Mouse (Mus musculus) heart, embryonic 14.5 days (tissue): ENCODE data around the gene Arhgap10. TPM values are rescaled to one million over a fixed set of nuclear protein-coding genes. Genes with fewer than 3 reads are reported as not detected.

Source experiments
- ATAC-seq: fragments of 200-750 bp; cut with Nextera tagmentation; 2 replicates; pipeline ENCODE4 v1.8.0; 2017; ENCODE audit warnings: low read depth, moderate TSS enrichment; ENCODE audit not compliant: insufficient number of reproducible peaks, insufficient read depth, low FRiP score
- H3K27ac ChIP-seq, 2 experiments: fragments of 200-500 bp in 1 of 2; fragments of 300-500 bp in 1 of 2; sonication (generic) in 1 of 2; replicated peaks in 1 of 2; 2 replicates each; pipeline ENCODE4 v1.5.1; 2012 to 2014; ENCODE audit warnings: low read depth in 2 of 2, low read length in 2 of 2, control low read depth in 1 of 2, mild to moderate bottlenecking in 1 of 2, mixed read lengths in 1 of 2; ENCODE audit not compliant: control insufficient read depth in 1 of 2, insufficient read depth in 1 of 2
- H3K27me3 ChIP-seq: fragments of 300-500 bp; sonication (generic); 2 replicates; pipeline ENCODE4 v1.6.1; 2014; ENCODE audit warnings: mild to moderate bottlenecking, low read length, control low read depth; ENCODE audit not compliant: control insufficient read depth, insufficient read depth
- H3K36me3 ChIP-seq: fragments of 300-500 bp; sonication (generic); 2 replicates; pipeline ENCODE4 v1.6.1; 2014; ENCODE audit warnings: mild to moderate bottlenecking, control low read depth, low read length, mixed read lengths; ENCODE audit not compliant: control insufficient read depth, insufficient read depth
- H3K4me1 ChIP-seq, 2 experiments: fragments of 200-500 bp in 1 of 2; fragments of 300-500 bp in 1 of 2; sonication (generic) in 1 of 2; 2 replicates each; pipeline ENCODE4 v1.6.1; 2012 to 2014; ENCODE audit warnings: low read length in 2 of 2, control low read depth in 1 of 2, mixed read lengths in 1 of 2; ENCODE audit not compliant: control insufficient read depth in 2 of 2, insufficient read depth in 2 of 2
- H3K4me2 ChIP-seq: fragments of 300-500 bp; sonication (generic); 2 replicates; pipeline ENCODE4 v1.6.1; 2014; ENCODE audit warnings: mild to moderate bottlenecking, low read length
- H3K4me3 ChIP-seq, 2 experiments: fragments of 200-500 bp in 1 of 2; fragments of 300-500 bp in 1 of 2; sonication (generic) in 1 of 2; 2 replicates each; pipeline ENCODE4 v1.5.1; 2012 to 2014; ENCODE audit warnings: low read length in 2 of 2, mild to moderate bottlenecking in 2 of 2, control low read depth in 1 of 2, low read depth in 1 of 2, moderate library complexity in 1 of 2; ENCODE audit not compliant: control insufficient read depth in 1 of 2, insufficient read depth in 1 of 2
- H3K9ac ChIP-seq: fragments of 300-500 bp; sonication (generic); 2 replicates; pipeline ENCODE4 v1.6.1; 2014; ENCODE audit warnings: mild to moderate bottlenecking, low read length
- H3K9me3 ChIP-seq: fragments of 300-500 bp; sonication (generic); 2 replicates; pipeline ENCODE4 v1.6.1; 2016; ENCODE audit warnings: low read length, control low read depth; ENCODE audit not compliant: control insufficient read depth
- WGBS: fragments of 180-500 bp; shearing (Covaris S2); extraction: QIAGEN DNeasy Blood & Tissue Kit; methylation state at CpG from one replicate; pipeline ENCODE4 v1.1.7; 2014; 5-methylcytosine and 5-hydroxymethylcytosine counted together
- polyA plus RNA-seq: library from polyadenylated mRNA; unstranded; fragments of >200 nt; fragmentation: Nextera tagmentation; extraction: Ambion mirVana; gene quantifications from 2 replicates; pipeline ENCODE4 v1.2.1, GENCODE M21; 2014

Arhgap10 gene
- polyA plus RNA-seq, 1 experiment from 2014 or later: 26.2 TPM

DNA sequence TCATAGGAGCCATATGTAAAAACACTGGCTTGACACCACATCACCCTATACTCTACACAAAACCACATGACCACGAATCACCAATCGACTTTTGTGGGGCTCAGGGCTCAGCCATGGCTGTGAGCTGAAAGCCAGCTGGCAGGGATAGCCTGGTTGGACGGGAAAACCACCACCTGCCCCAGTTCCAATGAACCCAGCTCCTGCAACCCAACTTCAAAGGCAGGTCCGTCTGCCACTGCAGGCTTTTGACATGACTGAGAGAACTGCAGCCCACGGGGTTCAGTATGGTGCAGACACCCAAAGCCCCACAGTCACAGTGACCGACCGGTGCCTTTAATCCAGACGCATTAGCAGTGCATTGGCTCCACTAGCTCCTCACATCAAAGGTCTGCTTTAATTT is 207.7 kb downstream of the Arhgap10 start:
- Histone ChIP-seq H3K27ac (no peak overlapping the region), H3K9ac (no peak overlapping the region), H3K9me3 (no peaks in the 10 kb centered on the region), H3K4me3 (no peak overlapping the region), H3K36me3 (peaks cover 4% of the 10 kb centered on the region; the same call in 1 of the 2 replicates), H3K4me2 (no peak overlapping the region), H3K4me1 (peaks cover 0 to 3% of the 10 kb centered on the region in 2 experiments; a peak in 2 of 4 replicates), H3K27me3 (no peaks in the 10 kb centered on the region)
- WGBS: 90% methylated on average over 8 of the region's 8 CpGs
- no peak for ATAC-seq

DNA sequence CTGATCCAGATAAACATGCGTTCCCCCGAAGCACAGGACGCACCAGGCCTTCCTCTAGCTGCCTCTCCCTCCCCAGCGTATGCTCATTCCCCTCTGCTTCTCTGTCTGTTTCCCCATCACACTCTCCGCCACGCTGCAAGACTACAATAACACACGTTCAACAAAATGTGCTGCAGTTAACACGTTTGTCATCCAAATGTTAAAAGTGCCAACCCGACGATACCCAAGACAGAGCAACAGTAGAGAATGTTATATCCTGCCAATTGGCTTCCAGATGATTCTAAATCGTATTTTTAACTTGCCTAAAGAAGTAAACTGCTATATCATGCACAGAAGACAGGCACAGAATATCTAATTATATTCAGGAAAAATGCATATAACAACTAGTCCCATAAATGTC is 223.2 kb downstream of the Arhgap10 start:
- ATAC-seq: no peak
- Histone ChIP-seq H3K27ac (no peak overlapping the region), H3K9me3 (peaks cover 10% of the 10 kb centered on the region; the same call in 1 of the 2 replicates), H3K4me3 (no peak overlapping the region), H3K4me2 (no peak overlapping the region), H3K27me3 (no peaks in the 10 kb centered on the region), H3K9ac (no peak overlapping the region), H3K4me1 (no peaks in the 10 kb centered on the region), H3K36me3 (0 out of 2 replicates have a peak, but pooled peaks cover 9% of the 10 kb centered on the region)
- 88% methylated on average over 11 of the region's 11 CpGs for WGBS

DNA sequence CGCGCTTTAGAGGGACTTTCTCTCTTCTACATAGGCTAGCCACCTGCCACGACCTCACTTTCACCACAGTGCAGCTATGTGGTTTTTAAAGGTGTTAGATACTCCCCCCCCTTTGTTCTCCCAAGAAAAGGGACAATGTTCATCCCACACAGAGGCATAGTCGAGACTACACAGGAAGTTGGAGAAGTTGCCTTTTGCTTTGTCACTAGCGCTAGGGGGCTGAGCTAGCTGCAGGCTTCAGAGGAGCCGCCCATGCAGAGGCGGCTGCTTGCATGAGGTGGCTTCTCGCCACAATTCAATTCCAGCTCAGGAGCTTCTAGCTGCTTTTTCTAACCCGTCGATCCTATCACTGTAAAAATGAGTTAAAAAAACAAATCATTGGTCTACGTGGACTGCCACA is 225.1 kb downstream of the Arhgap10 start:
- Histone ChIP-seq H3K27me3 (no peaks in the 10 kb centered on the region), H3K9ac (no peak overlapping the region), H3K9me3 (peaks cover 10% of the 10 kb centered on the region; the same call in 1 of the 2 replicates), H3K4me3 (no peak overlapping the region), H3K4me1 (no peaks in the 10 kb centered on the region), H3K4me2 (no peak overlapping the region), H3K27ac (no peak overlapping the region), H3K36me3 (0 out of 2 replicates have a peak, but pooled peaks cover 9% of the 10 kb centered on the region)
- ATAC-seq: no peak
- WGBS: 76% methylated on average over 11 of the region's 11 CpGs

DNA sequence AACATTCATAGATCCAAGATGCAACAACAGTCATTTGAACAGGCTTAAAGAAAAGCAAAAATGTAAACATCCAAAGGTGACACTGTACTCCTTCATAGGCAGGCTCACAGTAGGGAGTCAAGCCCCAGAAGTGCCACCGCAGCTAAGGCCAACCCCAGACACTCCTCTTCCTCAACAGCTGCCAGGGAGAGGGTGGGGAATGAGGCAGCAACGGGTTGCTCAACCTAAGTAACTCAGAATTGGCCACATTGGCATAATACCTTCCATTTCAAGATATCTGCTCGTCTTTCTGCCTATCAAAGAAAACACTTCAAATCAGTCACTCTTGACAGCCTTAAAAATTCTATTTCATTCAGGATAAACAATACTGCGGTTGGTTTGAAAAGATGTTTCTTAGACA is 225.6 kb downstream of the Arhgap10 start:
- H3K9ac ChIP-seq: no peak overlapping the region
- WGBS: 72% methylated on average over 4 of the region's 4 CpGs

DNA sequence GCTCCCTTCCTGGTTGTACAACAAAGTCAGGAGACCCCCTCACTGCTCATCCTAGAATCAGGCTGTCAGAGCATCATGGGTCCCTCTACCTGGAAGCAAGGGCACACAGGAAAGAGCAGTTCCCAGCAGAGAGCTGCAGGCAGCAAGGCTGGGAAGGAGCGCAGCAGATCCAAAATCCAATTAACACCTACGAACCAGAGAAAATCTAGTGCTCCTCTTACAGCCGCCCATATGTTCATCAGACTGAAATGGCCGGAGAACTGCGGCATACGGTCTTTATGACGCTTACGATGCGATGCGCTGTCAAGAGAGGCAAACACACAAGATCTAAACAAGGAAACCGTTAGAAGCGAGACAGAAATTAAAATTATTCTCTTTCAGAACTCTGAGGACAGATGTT is 229.3 kb downstream of the Arhgap10 start:
- H3K36me3 ChIP-seq: 0 out of 2 replicates have a peak, but pooled peaks cover 3% of the 10 kb centered on the region
- no peak for ATAC-seq
- no peak overlapping the region for H3K4me2 ChIP-seq
- no peak overlapping the region for H3K27ac ChIP-seq
- no peaks in the 10 kb centered on the region; a peak in 1 of 4 replicates for H3K4me1 ChIP-seq
- 93% methylated on average over 12 of the region's 12 CpGs for WGBS
- H3K4me3 ChIP-seq: no peak overlapping the region
- H3K9ac ChIP-seq: no peak overlapping the region
- no peaks in the 10 kb centered on the region for H3K27me3 ChIP-seq
- 0 out of 2 replicates have a peak, but pooled peaks cover 6% of the 10 kb centered on the region for H3K9me3 ChIP-seq

More for the DNA sequence above, 225.6 kb downstream of the Arhgap10 start:
- H3K27me3 ChIP-seq: no peaks in the 10 kb centered on the region
- no peak overlapping the region for H3K27ac ChIP-seq
- H3K4me3 ChIP-seq: no peak overlapping the region
- H3K4me1 ChIP-seq: no peaks in the 10 kb centered on the region
- H3K9me3 ChIP-seq: peaks cover 10% of the 10 kb centered on the region; the same call in 1 of the 2 replicates
- no peak overlapping the region for H3K4me2 ChIP-seq
- 0 out of 2 replicates have a peak, but pooled peaks cover 8% of the 10 kb centered on the region for H3K36me3 ChIP-seq
- no peak for ATAC-seq

DNA sequence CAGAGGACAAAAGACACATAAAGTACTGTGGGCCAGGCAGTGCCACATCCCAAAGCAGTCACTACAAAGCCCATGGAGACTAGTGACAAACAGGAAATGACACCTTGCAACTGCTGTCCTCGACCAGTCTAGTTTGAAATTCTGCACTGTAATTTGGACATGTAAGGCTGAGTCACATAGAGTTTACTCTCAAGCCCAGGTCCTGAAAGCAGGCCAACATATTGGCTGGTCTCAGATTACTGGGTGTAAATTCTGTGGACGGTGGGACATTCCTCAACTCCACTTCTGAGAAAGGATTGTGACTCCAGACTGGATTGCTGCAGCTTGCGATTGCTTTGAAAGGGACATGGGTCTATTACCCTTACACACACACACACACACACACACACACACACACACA is 229.7 kb downstream of the Arhgap10 start:
- Histone ChIP-seq H3K4me1 (no peaks in the 10 kb centered on the region; a peak in 1 of 4 replicates), H3K4me3 (no peak overlapping the region), H3K9ac (no peak overlapping the region), H3K36me3 (0 out of 2 replicates have a peak, but pooled peaks cover 3% of the 10 kb centered on the region), H3K27me3 (no peaks in the 10 kb centered on the region), H3K4me2 (no peak overlapping the region), H3K9me3 (0 out of 2 replicates have a peak, but pooled peaks cover 6% of the 10 kb centered on the region), H3K27ac (no peak overlapping the region)
- ATAC-seq: no peak
- 58% methylated on average over 3 of the region's 3 CpGs for WGBS

DNA sequence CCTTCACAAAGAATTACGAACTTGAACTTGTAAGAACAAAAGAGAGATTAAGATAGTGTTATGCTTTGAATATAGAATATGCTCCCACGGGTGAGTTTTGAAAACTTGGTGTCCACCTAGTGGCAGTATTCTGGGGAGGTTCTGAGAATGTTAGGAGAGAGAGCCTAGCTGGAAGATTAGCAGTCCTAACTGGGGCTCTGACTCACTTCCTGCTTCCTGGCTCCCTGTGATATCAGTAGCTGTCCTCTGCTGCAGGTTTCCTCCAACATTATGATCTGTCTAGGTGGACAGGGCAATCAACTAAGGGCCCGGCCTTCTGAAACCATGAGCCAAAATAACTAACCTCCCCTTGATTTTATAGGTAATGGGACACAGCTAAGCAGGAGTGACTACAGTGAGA is 233.3 kb downstream of the Arhgap10 start:
- ATAC-seq: no peak
- WGBS: 79% methylated on average over 3 of the region's 3 CpGs
- H3K27ac ChIP-seq: no peak overlapping the region

More for the DNA sequence above, 233.3 kb downstream of the Arhgap10 start:
- 0 out of 2 replicates have a peak, but pooled peaks cover 3% of the 10 kb centered on the region for H3K36me3 ChIP-seq
- 0 out of 2 replicates have a peak, but pooled peaks cover 6% of the 10 kb centered on the region for H3K9me3 ChIP-seq
- H3K27me3 ChIP-seq: no peaks in the 10 kb centered on the region
- no peak overlapping the region for H3K4me2 ChIP-seq
- no peak overlapping the region for H3K4me3 ChIP-seq
- H3K9ac ChIP-seq: no peak overlapping the region
- peaks cover 0 to 2% of the 10 kb centered on the region in 2 experiments; a peak in 1 of 4 replicates for H3K4me1 ChIP-seq
